Mouse (Mus musculus): ENCODE measurements at regions not wholly inside any gene's neighbourhood (a gene's known extent, or its start where the extent isn't known, plus 50 kb on each side); places are given as distances from the start of the nearest gene placed in this dataset.

GRCm38 (mm10) chr2:72874533-72874932 is 105.7 kb downstream of the Sp3 start:
- Histone ChIP-seq H3K36me3 (ENCODE audit: control insufficient read depth, insufficient read depth, low read length) (no peaks in the 10 kb centered on the region), H3K27ac (ENCODE audit: control insufficient read depth, insufficient read depth, low read depth, low read length) (no peak overlapping the region), H3K4me3 (ENCODE audit: control insufficient read depth, low read depth, low read length) (no peak overlapping the region), H3K27me3 (ENCODE audit: control insufficient read depth, insufficient read depth, low read length) (no peaks in the 10 kb centered on the region), H3K4me1 (ENCODE audit: control insufficient read depth, insufficient read depth, low read length) (no peaks in the 10 kb centered on the region)
- TF ChIP-seq CTCF (IDR thresholded peaks at IDR 0.05; ENCODE audit: control insufficient read depth, insufficient read depth, insufficient replicate concordance, low read depth, low read length) (no peak), POLR2A (IDR thresholded peaks at IDR 0.05; ENCODE audit: control insufficient read depth, low read depth, low read length) (no peak)

- Histone ChIP-seq H3K36me3 (ENCODE audit: control insufficient read depth, insufficient read depth, low read length) (no peaks in the 10 kb centered on the region), H3K27ac (ENCODE audit: control insufficient read depth, insufficient read depth, low read depth, low read length) (no peak overlapping the region)
- TF ChIP-seq POLR2A (IDR thresholded peaks at IDR 0.05; ENCODE audit: control insufficient read depth, low read depth, low read length) (no peak), CTCF (IDR thresholded peaks at IDR 0.05; ENCODE audit: control insufficient read depth, insufficient read depth, insufficient replicate concordance, low read depth, low read length) (no peak)
Measured at GRCm38 (mm10) chr2:72875677-72876076, 104.6 kb downstream of the Sp3 start.

GRCm38 (mm10) chr2:72880016-72880415 is 100.2 kb downstream of the Sp3 start:
- no peaks in the 10 kb centered on the region for H3K4me1 ChIP-seq (ENCODE audit: control insufficient read depth, insufficient read depth, low read length)
- no peak overlapping the region for H3K4me3 ChIP-seq (ENCODE audit: control insufficient read depth, low read depth, low read length)
- no peak overlapping the region for H3K27ac ChIP-seq (ENCODE audit: control insufficient read depth, insufficient read depth, low read depth, low read length)
- TF ChIP-seq POLR2A (IDR thresholded peaks at IDR 0.05; ENCODE audit: control insufficient read depth, low read depth, low read length) (no peak), CTCF (IDR thresholded peaks at IDR 0.05; ENCODE audit: control insufficient read depth, insufficient read depth, insufficient replicate concordance, low read depth, low read length) (no peak)
- no peaks in the 10 kb centered on the region for H3K27me3 ChIP-seq (ENCODE audit: control insufficient read depth, insufficient read depth, low read length)
- no peaks in the 10 kb centered on the region for H3K36me3 ChIP-seq (ENCODE audit: control insufficient read depth, insufficient read depth, low read length)

More at GRCm38 (mm10) chr2:72875677-72876076, 104.6 kb downstream of the Sp3 start:
- Histone ChIP-seq H3K4me1 (ENCODE audit: control insufficient read depth, insufficient read depth, low read length) (no peaks in the 10 kb centered on the region), H3K4me3 (ENCODE audit: control insufficient read depth, low read depth, low read length) (no peak overlapping the region), H3K27me3 (ENCODE audit: control insufficient read depth, insufficient read depth, low read length) (no peaks in the 10 kb centered on the region)

GRCm38 (mm10) chr2:72881554-72881953 is 98.7 kb downstream of the Sp3 start:
- Histone ChIP-seq H3K27ac (ENCODE audit: control insufficient read depth, insufficient read depth, low read depth, low read length) (no peak overlapping the region), H3K4me1 (ENCODE audit: control insufficient read depth, insufficient read depth, low read length) (no peaks in the 10 kb centered on the region), H3K36me3 (ENCODE audit: control insufficient read depth, insufficient read depth, low read length) (no peaks in the 10 kb centered on the region), H3K27me3 (ENCODE audit: control insufficient read depth, insufficient read depth, low read length) (no peaks in the 10 kb centered on the region), H3K4me3 (ENCODE audit: control insufficient read depth, low read depth, low read length) (no peak overlapping the region)
- TF ChIP-seq POLR2A (IDR thresholded peaks at IDR 0.05; ENCODE audit: control insufficient read depth, low read depth, low read length) (no peak), CTCF (IDR thresholded peaks at IDR 0.05; ENCODE audit: control insufficient read depth, insufficient read depth, insufficient replicate concordance, low read depth, low read length) (no peak)

GRCm38 (mm10) chr2:72886250-72886649 is 94.0 kb downstream of the Sp3 start:
- TF ChIP-seq CTCF (IDR thresholded peaks at IDR 0.05; ENCODE audit: control insufficient read depth, insufficient read depth, insufficient replicate concordance, low read depth, low read length) (no peak), POLR2A (IDR thresholded peaks at IDR 0.05; ENCODE audit: control insufficient read depth, low read depth, low read length) (no peak)
- no peak overlapping the region for H3K4me3 ChIP-seq (ENCODE audit: control insufficient read depth, low read depth, low read length)
- no peaks in the 10 kb centered on the region for H3K36me3 ChIP-seq (ENCODE audit: control insufficient read depth, insufficient read depth, low read length)
- no peaks in the 10 kb centered on the region for H3K4me1 ChIP-seq (ENCODE audit: control insufficient read depth, insufficient read depth, low read length)
- no peak overlapping the region for H3K27ac ChIP-seq (ENCODE audit: control insufficient read depth, insufficient read depth, low read depth, low read length)
- no peaks in the 10 kb centered on the region for H3K27me3 ChIP-seq (ENCODE audit: control insufficient read depth, insufficient read depth, low read length)

All from testis, adult 2 months (tissue).